Mouse (Mus musculus): ENCODE data around the gene Tango6. TPM values are rescaled to one million over a fixed set of nuclear protein-coding genes. Genes with fewer than 3 reads are reported as not detected.

The Tango6 gene
- polyA plus RNA-seq, 1 experiment from 2014 or later, result 10.3 TPM

DNA sequence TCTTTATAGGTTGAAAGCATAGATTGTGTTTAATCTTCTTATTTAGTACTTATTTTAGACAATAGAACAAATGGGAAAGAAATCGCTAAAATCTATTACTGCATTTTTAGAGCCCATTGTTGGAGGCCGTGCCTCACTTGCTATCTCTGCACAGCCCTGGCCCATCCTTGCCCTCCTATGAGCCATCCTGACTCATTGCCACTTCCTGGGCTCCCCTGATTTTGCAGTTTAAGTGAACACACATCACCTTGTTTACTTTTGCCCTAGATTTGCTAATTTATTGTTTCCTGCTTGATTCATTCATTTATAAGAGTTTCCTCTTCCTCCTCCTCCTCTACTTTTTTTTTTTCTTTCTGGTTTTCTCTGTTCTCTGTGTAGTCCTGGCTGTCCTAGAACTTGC, 55.0 kb downstream of the Tango6 start:
- ChIA-PET CTCF (interaction anchor here (1.3 to 2.1 kb wide), 2 partner anchors 11 to 20 kb away, joined by 3 to 7 read pairs; no protein-coding TSS in a partner anchor), POLR2A (no interaction called here)
- TF ChIP-seq CTCF (IDR thresholded peaks at IDR 0.05), result no peak
- H3K27me3 ChIP-seq, result no peaks in the 10 kb centered on the region
- DNase-seq (ENCODE audit: low read depth, low spot score) (no peak), ATAC-seq (no peak)
- in situ Hi-C loops (cut with MboI; ENCODE audit: low pct_unique_long_range_greater_than_20kb), result no loop called here

DNA sequence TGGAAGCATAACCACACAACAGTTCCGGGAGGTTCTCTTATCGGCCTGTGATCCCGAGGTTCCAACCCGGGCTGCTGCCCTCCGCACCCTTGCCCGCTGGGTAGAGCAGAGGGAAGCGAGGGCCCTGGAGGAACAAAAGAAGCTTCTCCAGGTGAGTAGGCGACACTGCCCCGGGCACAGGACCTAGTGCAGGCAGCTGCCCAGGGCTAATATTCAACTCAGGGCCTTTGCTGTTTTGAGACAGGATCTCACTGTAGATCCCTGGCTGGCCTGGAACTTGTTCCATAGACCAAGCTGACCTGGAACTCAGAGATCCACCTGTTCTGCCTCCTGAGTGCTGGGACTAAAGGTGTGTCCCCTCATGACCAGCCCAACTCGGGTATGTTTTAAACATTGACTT, 59.5 kb downstream of the Tango6 start:
- H3K27me3 ChIP-seq, result no peaks in the 10 kb centered on the region
- no peak for DNase-seq (ENCODE audit: low read depth, low spot score)
- no peak for TF ChIP-seq CTCF (IDR thresholded peaks at IDR 0.05)
- in situ Hi-C loops (cut with MboI; ENCODE audit: low pct_unique_long_range_greater_than_20kb), result no loop called here
- ChIA-PET POLR2A (interaction anchor here (0.6 kb wide), 1 partner anchor 161 kb away, joined by 3 read pairs; no protein-coding TSS in a partner anchor), CTCF (no interaction called here)
- ATAC-seq, result no peak

DNA sequence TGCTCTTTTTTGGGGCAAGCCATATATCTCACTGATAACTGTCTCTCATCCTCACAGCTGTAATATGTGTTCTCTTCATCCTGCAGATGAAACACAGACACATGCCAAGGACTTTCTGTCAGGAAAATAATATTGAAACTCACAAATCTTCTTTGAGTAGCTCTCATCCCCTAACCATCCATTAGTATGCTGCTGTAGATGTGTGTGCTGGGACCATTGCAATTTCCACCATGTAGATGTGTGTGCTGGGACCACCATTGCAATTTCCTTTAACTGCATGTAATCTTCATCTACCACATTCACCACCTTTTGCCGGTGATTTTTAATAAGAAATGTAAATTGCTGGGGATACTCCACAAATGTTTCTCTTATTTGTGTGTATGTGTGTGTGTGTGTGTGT, 60.5 kb downstream of the Tango6 start:
- CTCF ChIA-PET, result no interaction called here
- DNase-seq (ENCODE audit: low read depth, low spot score) (no peak), ATAC-seq (no peak)
- in situ Hi-C loops (cut with MboI; ENCODE audit: low pct_unique_long_range_greater_than_20kb), result no loop called here
- no peak for TF ChIP-seq CTCF (IDR thresholded peaks at IDR 0.05)
- H3K27me3 ChIP-seq, result no peaks in the 10 kb centered on the region
- POLR2A ChIA-PET, result no interaction called here

DNA sequence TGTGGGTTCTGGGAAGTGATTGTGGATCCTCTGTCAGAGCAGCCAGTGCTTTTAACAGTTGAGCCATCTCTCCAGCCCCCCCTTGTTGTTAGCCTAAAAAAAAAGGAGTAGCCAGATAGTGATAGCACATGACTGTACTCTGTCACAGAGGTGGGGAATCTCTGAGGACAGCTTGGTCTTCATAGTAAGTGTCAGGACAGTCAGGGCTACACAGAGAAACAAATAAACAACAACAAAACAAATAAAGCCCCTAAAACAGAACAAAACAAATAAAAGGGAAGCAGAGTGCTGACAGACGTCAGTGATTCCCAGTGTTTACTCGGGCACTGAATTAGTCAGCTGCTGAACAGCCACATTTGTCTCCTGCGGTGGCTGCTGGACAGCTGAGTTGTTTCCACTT, 70.6 kb downstream of the Tango6 start:
- ATAC-seq, result no peak
- DNase-seq (ENCODE audit: low read depth, low spot score), result no peak
- no peaks in the 10 kb centered on the region for H3K27me3 ChIP-seq
- in situ Hi-C loops (cut with MboI; ENCODE audit: low pct_unique_long_range_greater_than_20kb), result no loop called here
- ChIA-PET CTCF (no interaction called here), POLR2A (no interaction called here)
- no peak for TF ChIP-seq CTCF (IDR thresholded peaks at IDR 0.05)

DNA sequence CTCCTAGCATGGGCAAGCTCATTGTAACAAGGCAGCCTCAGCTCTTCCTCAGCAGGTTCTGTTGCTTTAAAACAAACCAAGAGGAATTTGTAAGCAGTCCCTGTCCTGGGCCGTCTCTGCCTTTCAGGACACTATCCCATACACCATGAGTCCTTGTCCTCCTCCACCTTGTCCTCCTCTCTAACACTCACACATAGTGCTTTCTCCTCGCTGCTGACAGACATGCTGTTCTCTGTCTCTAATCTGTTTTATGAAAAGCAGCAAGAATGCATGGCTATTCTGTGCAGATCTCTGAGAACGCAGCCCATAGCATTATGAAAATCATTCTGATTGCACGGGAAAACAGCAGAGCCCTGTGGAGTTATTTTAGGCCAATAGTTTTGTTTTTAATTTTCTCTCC, 78.4 kb downstream of the Tango6 start:
- POLR2A ChIA-PET, result interaction anchor here (0.9 kb wide), 1 partner anchor 13 kb away, joined by 3 read pairs; no protein-coding TSS in a partner anchor
- no peak for TF ChIP-seq CTCF (IDR thresholded peaks at IDR 0.05)
- CTCF ChIA-PET, result no interaction called here
- DNase-seq (ENCODE audit: low read depth, low spot score) (no peak), ATAC-seq (no peak)
- in situ Hi-C loops (cut with MboI; ENCODE audit: low pct_unique_long_range_greater_than_20kb), result no loop called here
- H3K27me3 ChIP-seq, result no peaks in the 10 kb centered on the region

DNA sequence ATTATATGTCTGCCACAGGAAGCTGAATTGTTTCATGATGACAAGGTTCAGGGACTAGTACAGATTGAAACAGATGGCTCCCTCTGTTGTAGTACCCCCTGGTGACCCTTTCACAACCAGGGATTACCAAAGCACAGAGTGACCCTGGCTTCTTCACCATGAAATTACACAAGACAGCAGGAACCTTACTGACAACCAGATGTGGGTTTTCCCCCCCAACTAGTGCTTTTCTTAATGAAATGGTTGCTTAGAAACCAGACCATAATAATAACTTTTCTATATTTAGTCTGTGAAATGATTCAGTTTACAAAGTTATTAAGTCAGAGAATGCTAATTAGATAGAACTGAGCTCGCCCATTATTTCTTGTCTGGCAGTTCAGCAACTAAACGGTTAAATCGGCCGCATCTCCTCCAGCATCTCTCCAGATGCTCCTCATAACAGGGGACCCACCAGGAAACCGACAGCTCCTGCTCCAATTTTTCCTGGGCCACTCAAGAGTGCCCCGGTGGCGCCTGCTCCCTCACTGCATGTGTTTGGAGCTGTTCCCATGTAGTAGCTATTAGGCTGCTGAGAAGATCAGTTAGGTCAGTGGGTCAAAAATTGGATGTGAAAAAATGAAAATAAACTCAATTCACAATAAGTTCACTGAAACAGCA, 79.1 kb downstream of the Tango6 start:
- no peaks in the 10 kb centered on the region for H3K27me3 ChIP-seq
- ATAC-seq, result no peak
- no peak for DNase-seq (ENCODE audit: low read depth, low spot score)
- ChIA-PET CTCF (no interaction called here), POLR2A (interaction anchor here (0.6 kb wide), 1 partner anchor 191 kb away, joined by 7 read pairs; no protein-coding TSS in a partner anchor)
- in situ Hi-C loops (cut with MboI; ENCODE audit: low pct_unique_long_range_greater_than_20kb), result no loop called here
- no peak for TF ChIP-seq CTCF (IDR thresholded peaks at IDR 0.05)

DNA sequence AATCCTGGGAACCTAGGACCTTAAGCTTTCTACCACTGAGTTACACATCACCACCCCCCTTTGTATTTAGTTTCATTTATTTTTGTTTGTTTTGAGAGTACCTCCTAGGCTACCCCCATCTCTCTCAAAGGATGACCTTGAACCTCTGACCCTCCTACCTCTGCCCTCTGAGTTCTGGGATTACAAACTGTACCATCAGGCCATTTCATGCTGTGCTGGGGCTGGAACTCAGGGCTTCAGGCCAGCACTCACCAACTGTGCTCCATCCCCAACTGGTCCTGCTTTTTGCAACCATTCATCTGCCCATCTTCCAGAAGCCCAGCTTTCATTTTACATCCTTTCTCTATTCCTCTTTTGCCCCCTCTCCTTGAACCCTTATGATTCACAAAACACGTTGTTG, 81.7 kb downstream of the Tango6 start:
- in situ Hi-C loops (cut with MboI; ENCODE audit: low pct_unique_long_range_greater_than_20kb), result no loop called here
- CTCF ChIA-PET, result no interaction called here

DNA sequence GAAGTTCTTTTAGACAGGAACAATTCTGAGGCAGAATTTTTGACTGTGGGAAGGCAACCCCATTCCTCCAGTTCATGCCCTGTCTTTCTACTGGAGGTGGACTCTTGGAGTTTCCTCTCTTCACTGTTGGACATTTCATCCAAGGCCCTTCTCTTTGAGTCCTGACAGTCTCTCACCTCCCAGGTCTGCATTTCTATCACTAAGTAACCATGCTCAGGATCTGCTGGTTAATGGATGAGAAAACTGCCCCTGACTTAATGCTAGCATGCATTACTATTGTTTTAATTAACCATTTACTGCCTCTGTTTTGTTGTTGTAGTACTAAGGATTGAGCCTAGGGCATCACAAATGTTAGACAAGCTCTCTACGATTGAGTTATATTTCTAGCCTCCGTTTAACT, 82.7 kb downstream of the Tango6 start:
- ChIA-PET POLR2A (no interaction called here), CTCF (no interaction called here)
- H3K27me3 ChIP-seq, result no peaks in the 10 kb centered on the region
- in situ Hi-C loops (cut with MboI; ENCODE audit: low pct_unique_long_range_greater_than_20kb), result no loop called here
- no peak for DNase-seq (ENCODE audit: low read depth, low spot score)
- TF ChIP-seq CTCF (IDR thresholded peaks at IDR 0.05), result no peak
- ATAC-seq, result no peak

More for the DNA sequence above, 81.7 kb downstream of the Tango6 start:
- ATAC-seq (no peak), DNase-seq (ENCODE audit: low read depth, low spot score) (no peak)
- TF ChIP-seq CTCF (IDR thresholded peaks at IDR 0.05), result no peak
- POLR2A ChIA-PET, result no interaction called here
- H3K27me3 ChIP-seq, result no peaks in the 10 kb centered on the region

DNA sequence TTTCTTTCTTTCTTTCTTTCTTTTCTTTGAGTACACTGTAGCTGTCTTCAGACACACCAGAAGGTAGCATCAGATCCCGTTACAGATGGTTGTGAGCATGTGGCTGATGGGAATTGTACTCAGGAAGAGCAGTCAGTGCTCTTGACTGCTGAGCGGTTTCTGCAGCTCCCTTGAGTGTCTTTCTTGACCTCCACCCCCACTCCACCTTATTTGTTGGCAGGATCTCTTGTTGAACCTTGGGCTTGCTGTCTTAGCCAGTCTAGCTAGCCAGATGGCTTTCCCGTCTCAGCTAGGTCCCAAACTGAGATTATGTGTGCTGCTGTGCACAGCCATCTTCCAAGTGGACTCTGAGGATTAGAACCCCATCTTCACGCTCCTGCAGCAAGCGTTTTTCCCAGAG, 83.9 kb downstream of the Tango6 start:
- in situ Hi-C loops (cut with MboI; ENCODE audit: low pct_unique_long_range_greater_than_20kb), result no loop called here
- ATAC-seq (no peak), DNase-seq (ENCODE audit: low read depth, low spot score) (no peak)
- ChIA-PET CTCF (no interaction called here), POLR2A (interaction anchor here (0.6 kb wide), 1 partner anchor 60 kb away, joined by 3 read pairs; no protein-coding TSS in a partner anchor)
- H3K27me3 ChIP-seq, result no peaks in the 10 kb centered on the region
- TF ChIP-seq CTCF (IDR thresholded peaks at IDR 0.05), result no peak

DNA sequence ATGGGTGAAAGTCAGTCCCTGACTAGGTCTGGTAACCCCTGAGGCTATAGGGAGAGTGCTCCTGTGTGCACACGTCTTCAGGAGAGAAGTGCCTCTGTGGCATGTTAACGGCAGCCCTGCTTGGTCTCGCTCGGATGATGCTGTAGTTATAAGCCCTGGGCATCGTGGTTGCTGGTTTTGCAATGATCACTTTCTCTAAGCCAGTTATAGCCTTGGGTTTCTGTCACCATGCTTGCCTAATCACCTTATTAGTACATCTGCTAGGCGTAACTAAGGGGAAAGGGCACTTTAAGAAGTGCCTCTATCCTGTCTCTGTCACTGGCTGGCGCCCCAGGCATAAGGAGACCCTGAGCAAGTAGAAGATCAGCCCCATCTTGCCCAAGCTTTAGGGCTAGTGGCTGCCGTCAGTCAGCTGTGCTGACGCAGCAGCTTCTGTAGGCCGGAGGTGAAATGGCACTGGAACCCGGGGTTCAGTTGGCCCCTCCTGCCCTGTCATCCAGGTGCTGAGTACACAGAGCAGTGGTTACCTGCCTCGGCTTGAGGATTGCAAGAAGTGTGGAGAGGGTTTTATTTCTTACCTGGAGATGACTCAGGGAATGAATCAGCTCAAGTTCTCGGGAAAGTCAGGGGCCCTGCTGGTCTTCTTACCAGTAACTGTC, 86.4 kb downstream of the Tango6 start:
- ChIA-PET POLR2A (no interaction called here), CTCF (no interaction called here)
- TF ChIP-seq CTCF (IDR thresholded peaks at IDR 0.05), result no peak
- H3K27me3 ChIP-seq, result no peaks in the 10 kb centered on the region
- no peak for ATAC-seq
- in situ Hi-C loops (cut with MboI; ENCODE audit: low pct_unique_long_range_greater_than_20kb), result no loop called here
- no peak for DNase-seq (ENCODE audit: low read depth, low spot score)

DNA sequence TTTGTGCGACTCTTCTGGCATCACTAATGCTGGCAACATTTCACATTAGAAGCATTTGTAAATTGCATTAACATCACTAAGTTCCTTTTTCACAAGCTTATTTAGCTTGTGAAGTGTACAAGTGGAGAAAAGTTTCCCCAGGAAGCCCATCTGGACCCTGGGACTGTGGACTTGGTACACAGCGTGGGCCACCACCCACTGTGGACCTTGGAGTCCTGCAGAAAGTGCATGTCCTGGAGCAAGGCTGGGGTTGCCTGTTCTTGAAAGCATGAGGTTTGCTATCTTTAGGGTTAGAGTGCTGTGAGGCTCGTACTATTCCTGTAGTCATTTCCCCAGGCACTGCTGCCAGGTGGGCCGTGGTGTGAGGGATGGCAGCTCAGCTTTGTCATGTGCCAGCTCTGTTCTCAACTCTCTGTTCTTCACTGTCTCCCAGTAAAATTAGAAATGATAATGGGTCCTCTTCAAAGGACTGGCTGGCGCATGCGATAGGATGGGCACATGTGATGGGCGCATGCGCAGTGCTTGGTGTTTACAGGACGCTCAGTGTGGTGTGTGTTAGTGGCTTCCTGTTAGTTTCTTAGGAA, 87.8 kb downstream of the Tango6 start:
- ChIA-PET POLR2A (no interaction called here), CTCF (no interaction called here)
- DNase-seq (ENCODE audit: low read depth, low spot score) (no peak), ATAC-seq (no peak)
- no peaks in the 10 kb centered on the region for H3K27me3 ChIP-seq
- TF ChIP-seq CTCF (IDR thresholded peaks at IDR 0.05), result no peak
- in situ Hi-C loops (cut with MboI; ENCODE audit: low pct_unique_long_range_greater_than_20kb), result no loop called here

Data from Patski (cell line).